Comparison of ENCODE assay signal across 10 mouse cellular contexts in genomic region chr13:98315124-98315523, GRCm38 (mm10). TPM values are rescaled to one million over a fixed set of nuclear protein-coding genes. Genes with fewer than 3 reads are reported as not detected.
A peak's percentile ranks its signal among the peaks of the same experiment; 100 is the strongest.
DNase-seq lines count a peak whose midpoint lies in the region; ATAC-seq and TF ChIP-seq lines count a peak whose summit lies in the region.
"Had no signal": no experiment of that assay in that cellular context is flagged by ENCODE, and none has a peak within 500 bp of the region (broad histone marks: within the 10 kb centered on the region; RNA-seq: fewer than 3 reads in every experiment).

No protein-coding gene starts in this region.

- no peaks in the 10 kb centered on the region for H3K27me3 ChIP-seq in heart, embryonic 10.5 days (ENCODE audit: insufficient read depth, poor library complexity, severe bottlenecking)
- no peaks in the 10 kb centered on the region for H3K27me3 ChIP-seq in G1E (ENCODE audit: insufficient read depth, low read length)
- no peaks in the 10 kb centered on the region for H3K27me3 ChIP-seq in hindbrain, embryonic 13.5 days
- H3K27me3 ChIP-seq in liver, postnatal 0 days (ENCODE audit: insufficient read depth, low read length), result no peaks in the 10 kb centered on the region

- no peak for ATAC-seq in G1E (ENCODE audit: extremely low read depth, insufficient number of reproducible peaks, low FRiP score, poor library complexity, severe bottlenecking)
- ATAC-seq in hindbrain, embryonic 13.5 days (ENCODE audit: low FRiP score), result no peak
- ATAC-seq in liver, postnatal 0 days, result no peak
- no peak for ATAC-seq in monocyte, adult 5-6 weeks (replicated peaks; ENCODE audit: insufficient number of reproducible peaks, low FRiP score, low TSS enrichment, poor library complexity, severe bottlenecking)

- peaks cover 4% of the 10 kb centered on the region for H3K4me1 ChIP-seq in heart, embryonic 10.5 days
- peaks cover 45% of the 10 kb centered on the region for H3K4me1 ChIP-seq in G1E (ENCODE audit: insufficient read depth, low read depth, low read length)
- H3K4me1 ChIP-seq in hindbrain, embryonic 13.5 days (replicated peaks), result peaks cover 25% of the 10 kb centered on the region
- H3K4me1 ChIP-seq in liver, postnatal 0 days (ENCODE audit: insufficient read depth), result peaks cover 19% of the 10 kb centered on the region

- no peak overlapping the region for H3K27ac ChIP-seq in heart, embryonic 10.5 days
- H3K27ac ChIP-seq in hindbrain, embryonic 13.5 days, result no peak overlapping the region
- no peak overlapping the region for H3K27ac ChIP-seq in liver, postnatal 0 days (ENCODE audit: low read depth)

- H3K9me3 ChIP-seq in heart, embryonic 10.5 days, result no peaks in the 10 kb centered on the region
- H3K9me3 ChIP-seq in G1E (replicated peaks), result no peaks in the 10 kb centered on the region
- no peaks in the 10 kb centered on the region for H3K9me3 ChIP-seq in hindbrain, embryonic 13.5 days
- no peaks in the 10 kb centered on the region for H3K9me3 ChIP-seq in liver, postnatal 0 days (ENCODE audit: low read length)

- no peak for TF ChIP-seq CTCF in G1E (IDR thresholded peaks at IDR 0.05; ENCODE audit: low read depth, low read length)
- TF ChIP-seq CTCF in liver, postnatal 0 days (IDR thresholded peaks at IDR 0.05; ENCODE audit: low read depth), result no peak

- H3K4me3 ChIP-seq in heart, embryonic 10.5 days, result peak overlapping the region; percentile 100
- peak overlapping the region; percentile 57 for H3K4me3 ChIP-seq in G1E (ENCODE audit: low read depth, low read length)
- H3K4me3 ChIP-seq in hindbrain, embryonic 13.5 days, result peak overlapping the region; percentile 4
- peak overlapping the region; percentile 99; the same call in 1 of the 2 replicates for H3K4me3 ChIP-seq in liver, postnatal 0 days (ENCODE audit: low read depth, low read length)

- 63% methylated on average over 4 of the region's 4 CpGs for WGBS in heart, embryonic 10.5 days
- 86% methylated on average over 4 of the region's 4 CpGs for WGBS in hindbrain, embryonic 13.5 days
- 63% methylated on average over 4 of the region's 4 CpGs for WGBS in liver, postnatal 0 days (ENCODE audit: insufficient replicate concordance)

- H3K4me2 ChIP-seq in hindbrain, embryonic 13.5 days, result peak overlapping the region; percentile 76
- H3K4me2 ChIP-seq in liver, postnatal 0 days (ENCODE audit: low read depth, low read length), result peak overlapping the region; percentile 83

- peaks cover 38% of the 10 kb centered on the region for H3K36me3 ChIP-seq in heart, embryonic 10.5 days
- peaks cover 50% of the 10 kb centered on the region for H3K36me3 ChIP-seq in G1E (replicated peaks)
- H3K36me3 ChIP-seq in hindbrain, embryonic 13.5 days, result peaks cover 35% of the 10 kb centered on the region
- peaks cover 40% of the 10 kb centered on the region for H3K36me3 ChIP-seq in liver, postnatal 0 days (replicated peaks; ENCODE audit: insufficient read depth, low read length)

- no peak for DNase-seq in heart, embryonic 10.5 days (ENCODE audit: low spot score)
- no peak for DNase-seq in heart, adult 18-20 months
- no peak for DNase-seq in G1E (ENCODE audit: low spot score)
- DNase-seq in liver, postnatal 0 days, result no peak
- no peak for DNase-seq in cerebellum, postnatal 36 days
- no peak for DNase-seq in adrenal gland, postnatal 14 days
- DNase-seq: B cell, adult 2 months had no signal

- H3K9ac ChIP-seq in hindbrain, embryonic 13.5 days, result no peak overlapping the region
- no peak overlapping the region for H3K9ac ChIP-seq in liver, postnatal 0 days (replicated peaks)

- TF ChIP-seq EP300 in liver, postnatal 0 days (IDR thresholded peaks at IDR 0.05; ENCODE audit: low read depth), result no peak

RNA-seq across cellular contexts. Expression of gene Btf3, which starts 1.7 kb away (rescaled TPM):
- polyA plus RNA-seq in heart, embryonic 10.5 days (2016; fragmentation: Nextera tagmentation; extraction: Ambion mirVana), result 512 and 641 TPM in 2 replicates
- 100 to 1,000 TPM; 195 to 218 TPM for total RNA-seq in heart, adult 18-20 months (2021)
- total RNA-seq in G1E (2014; fragmentation: Nextera tagmentation) (982 and 1,121 TPM in 2 replicates), G1E (2017) (2,215 and 2,347 TPM in 2 replicates)
- polyA plus RNA-seq in G1E (2012), result 141 and 144 TPM in 2 replicates
- 585 and 615 TPM in 2 replicates for polyA plus RNA-seq in hindbrain, embryonic 13.5 days (2015; fragmentation: Nextera tagmentation; extraction: Ambion mirVana)
- 306 and 312 TPM in 2 replicates for polyA plus RNA-seq in liver, postnatal 0 days (2015; fragmentation: Nextera tagmentation; extraction: Ambion mirVana)
- 890 to 909 TPM (median 904 TPM) in 3 replicates for total RNA-seq in monocyte, adult 5-6 weeks (2017)
- 364 and 430 TPM in 2 replicates for total RNA-seq in adrenal gland, postnatal 14 days (2021)

RNA-seq across cellular contexts. Expression of gene Gm21976, which starts 35.4 kb away (rescaled TPM):
- not detected in 2 replicates for polyA plus RNA-seq in heart, embryonic 10.5 days (2016; fragmentation: Nextera tagmentation; extraction: Ambion mirVana)
- total RNA-seq in heart, adult 18-20 months (2021), result not detected
- not detected in 2 replicates for total RNA-seq in G1E (2014; fragmentation: Nextera tagmentation)
- total RNA-seq in G1E (2017), result not detected in 2 replicates
- not detected in 2 replicates for polyA plus RNA-seq in G1E (2012)
- not detected in 2 replicates for polyA plus RNA-seq in hindbrain, embryonic 13.5 days (2015; fragmentation: Nextera tagmentation; extraction: Ambion mirVana)
- polyA plus RNA-seq in liver, postnatal 0 days (2015; fragmentation: Nextera tagmentation; extraction: Ambion mirVana), result not detected in 2 replicates
- 1.3 TPM in 1 of 3 replicates, not detected in the others for total RNA-seq in monocyte, adult 5-6 weeks (2017)
- total RNA-seq in adrenal gland, postnatal 14 days (2021), result not detected in 2 replicates
- total RNA-seq: hematopoietic stem cell, adult 5-6 weeks had no signal

RNA-seq across cellular contexts. Expression of gene Foxd1, which starts 38.9 kb away (rescaled TPM):
- polyA plus RNA-seq in heart, embryonic 10.5 days (2016; fragmentation: Nextera tagmentation; extraction: Ambion mirVana), result 0.10 and 0.16 TPM in 2 replicates
- total RNA-seq in heart, adult 18-20 months (2021), result under 1 TPM; 0.05 to 0.08 TPM
- total RNA-seq in G1E (2014; fragmentation: Nextera tagmentation) (not detected in 2 replicates), G1E (2017) (0.05 TPM in 1 of 2 replicates, not detected in the other)
- not detected in 2 replicates for polyA plus RNA-seq in G1E (2012)
- polyA plus RNA-seq in hindbrain, embryonic 13.5 days (2015; fragmentation: Nextera tagmentation; extraction: Ambion mirVana), result 0.79 and 1.1 TPM in 2 replicates
- polyA plus RNA-seq in liver, postnatal 0 days (2015; fragmentation: Nextera tagmentation; extraction: Ambion mirVana), result not detected in 2 replicates
- total RNA-seq in monocyte, adult 5-6 weeks (2017), result not detected in 3 replicates
- 0.75 and 0.82 TPM in 2 replicates for total RNA-seq in adrenal gland, postnatal 14 days (2021)
- total RNA-seq: hematopoietic stem cell, adult 5-6 weeks had no signal

RNA-seq across cellular contexts. Expression of gene Ankra2, which starts 52.2 kb away (rescaled TPM):
- 14.8 and 16.3 TPM in 2 replicates for polyA plus RNA-seq in heart, embryonic 10.5 days (2016; fragmentation: Nextera tagmentation; extraction: Ambion mirVana)
- total RNA-seq in heart, adult 18-20 months (2021), result 10 to 100 TPM; 39.7 to 43.5 TPM
- total RNA-seq in G1E (2014; fragmentation: Nextera tagmentation), result 19.8 and 29.0 TPM in 2 replicates
- 50.0 and 53.0 TPM in 2 replicates for total RNA-seq in G1E (2017)
- 16.3 and 20.9 TPM in 2 replicates for polyA plus RNA-seq in G1E (2012)
- 62.0 and 62.3 TPM in 2 replicates for polyA plus RNA-seq in hindbrain, embryonic 13.5 days (2015; fragmentation: Nextera tagmentation; extraction: Ambion mirVana)
- polyA plus RNA-seq in liver, postnatal 0 days (2015; fragmentation: Nextera tagmentation; extraction: Ambion mirVana), result 8.5 and 8.6 TPM in 2 replicates
- total RNA-seq in monocyte, adult 5-6 weeks (2017), result 38.3 to 47.0 TPM (median 45.0 TPM) in 3 replicates
- total RNA-seq in adrenal gland, postnatal 14 days (2021), result 22.0 and 26.4 TPM in 2 replicates

RNA-seq across cellular contexts. Expression of gene Utp15, which starts 52.3 kb away (rescaled TPM):
- 25.1 and 32.1 TPM in 2 replicates for polyA plus RNA-seq in heart, embryonic 10.5 days (2016; fragmentation: Nextera tagmentation; extraction: Ambion mirVana)
- total RNA-seq in heart, adult 18-20 months (2021), result 1 to 10 TPM; 5.4 to 7.5 TPM
- total RNA-seq in G1E (2014; fragmentation: Nextera tagmentation) (49.2 and 51.6 TPM in 2 replicates), G1E (2017) (73.7 and 81.2 TPM in 2 replicates)
- polyA plus RNA-seq in G1E (2012), result 21.3 and 22.4 TPM in 2 replicates
- polyA plus RNA-seq in hindbrain, embryonic 13.5 days (2015; fragmentation: Nextera tagmentation; extraction: Ambion mirVana), result 27.3 and 28.2 TPM in 2 replicates
- polyA plus RNA-seq in liver, postnatal 0 days (2015; fragmentation: Nextera tagmentation; extraction: Ambion mirVana), result 5.7 and 7.5 TPM in 2 replicates
- 25.2 to 29.2 TPM (median 28.7 TPM) in 3 replicates for total RNA-seq in monocyte, adult 5-6 weeks (2017)
- total RNA-seq in adrenal gland, postnatal 14 days (2021), result 15.7 and 19.0 TPM in 2 replicates

Comparison
In these comparisons a context has a peak if more than half of its experiments do, and no peak if none do; other contexts are left out.
1. H3K4me3 ChIP-seq: peak in every context shown above with its lines; median percentile 100 in heart, embryonic 10.5 days; 99 in liver, postnatal 0 days; 57 in G1E; 4 in hindbrain, embryonic 13.5 days.